Comparison of ENCODE assay signal across 22 mouse cellular contexts in the genomic region with DNA sequence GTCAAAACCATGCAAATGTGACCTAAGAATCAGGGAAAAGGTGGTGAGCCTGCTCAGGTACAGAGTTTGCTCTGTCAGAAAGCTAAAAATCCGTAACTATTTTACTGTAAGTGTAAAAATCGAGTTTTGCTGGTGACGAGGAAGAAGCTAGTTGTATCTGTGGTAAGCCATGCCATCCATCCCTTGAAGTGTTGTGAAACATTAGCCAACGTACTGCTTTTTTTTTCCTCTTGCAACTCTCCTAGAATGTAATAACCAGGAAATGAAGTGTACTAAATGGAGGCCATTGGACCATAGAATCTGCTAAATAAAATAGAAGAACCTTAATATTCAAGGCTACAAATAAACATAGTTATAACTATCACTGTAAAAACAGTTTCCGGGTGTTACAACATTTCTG. TPM values are rescaled to one million over a fixed set of nuclear protein-coding genes. Genes with fewer than 3 reads are reported as not detected.
A peak's percentile ranks its signal among the peaks of the same experiment; 100 is the strongest.
DNase-seq lines count a peak whose midpoint lies in the region; ATAC-seq lines count a peak whose summit lies in the region.
"Had no signal": no experiment of that assay in that cellular context is flagged by ENCODE, and none has a peak within 500 bp of the region (broad histone marks: within the 10 kb centered on the region; RNA-seq: fewer than 3 reads in every experiment).

No protein-coding gene starts in this region.

- ATAC-seq in granulocyte monocyte progenitor cell, adult 5-6 weeks (replicated peaks; ENCODE audit: poor library complexity, severe bottlenecking), result peak; percentile 79
- ATAC-seq in megakaryocyte progenitor cell, adult 5-6 weeks (replicated peaks; ENCODE audit: poor library complexity), result peak; percentile 65
- ATAC-seq: activated CD4-positive, CD25-positive, alpha-beta regulatory T cell, adult 4 months; CD4-positive, CD25-positive, alpha-beta regulatory T cell, adult 4 months; forebrain, embryonic 14.5 days; forebrain, embryonic 16.5 days; Patski had no signal

- peak; percentile 40 for DNase-seq in 416B (ENCODE audit: low read depth)
- DNase-seq in urinary bladder, postnatal 4 days (ENCODE audit: low spot score in 2 of 2), result no peak
- no peak for DNase-seq in thymus, postnatal 36 days
- DNase-seq: adrenal gland, adult 8-10 months; adrenal gland, postnatal 14 days; B cell, adult 2 months; cerebellum, adult 11 months; cerebellum, adult 18-20 months; cerebellum, adult 8-10 months; cerebellum, adult 9-11 months; cerebellum, postnatal 14 days; cerebellum, postnatal 36 days; embryo, embryonic 11 days had no signal

RNA-seq across cellular contexts. Expression of a gene that starts 32.3 kb away (rescaled TPM):
- total RNA-seq in granulocyte monocyte progenitor cell, adult 5-6 weeks (2014; fragmentation: Nextera tagmentation), result 30.4 and 30.9 TPM in 2 replicates
- 25.6 and 30.2 TPM in 2 replicates for total RNA-seq in granulocyte monocyte progenitor cell, adult 5-6 weeks (2017)
- total RNA-seq in megakaryocyte progenitor cell, adult 5-6 weeks (2015), result 51.8 and 56.9 TPM in 2 replicates
- 25.2 and 34.4 TPM in 2 replicates for total RNA-seq in megakaryocyte progenitor cell, adult 5-6 weeks (2017)

RNA-seq across cellular contexts. Expression of a gene that starts 41.5 kb away (rescaled TPM):
- not detected in 2 replicates for total RNA-seq in granulocyte monocyte progenitor cell, adult 5-6 weeks (2014; fragmentation: Nextera tagmentation)
- total RNA-seq in granulocyte monocyte progenitor cell, adult 5-6 weeks (2017), result not detected in 2 replicates
- total RNA-seq in megakaryocyte progenitor cell, adult 5-6 weeks (2015), result not detected in 2 replicates
- total RNA-seq in megakaryocyte progenitor cell, adult 5-6 weeks (2017), result not detected in 2 replicates
- total RNA-seq: CH12.LX, G1E had no signal
